Mouse (Mus musculus): ENCODE results near the gene Galntl6.

- TF ChIP-seq HCFC1 (IDR thresholded peaks at IDR 0.05; ENCODE audit: borderline replicate concordance, insufficient read depth, low read length) (no peak), ZNF384 (IDR thresholded peaks at IDR 0.05; ENCODE audit: low read depth, low read length) (no peak), CHD2 (IDR thresholded peaks at IDR 0.05; ENCODE audit: low read depth, low read length) (no peak)
Measured at GRCm38 (mm10) chr8:57837384-57837783, 1075.1 kb downstream of the Galntl6 start.

Data from ES-E14 (cell line).